Mouse (Mus musculus): ENCODE measurements around the gene Zfp507. TPM values are rescaled to one million over a fixed set of nuclear protein-coding genes. Genes with fewer than 3 reads are reported as not detected.

Zfp507 gene
- polyA plus RNA-seq, 1 experiment, result 2.4 TPM

DNA sequence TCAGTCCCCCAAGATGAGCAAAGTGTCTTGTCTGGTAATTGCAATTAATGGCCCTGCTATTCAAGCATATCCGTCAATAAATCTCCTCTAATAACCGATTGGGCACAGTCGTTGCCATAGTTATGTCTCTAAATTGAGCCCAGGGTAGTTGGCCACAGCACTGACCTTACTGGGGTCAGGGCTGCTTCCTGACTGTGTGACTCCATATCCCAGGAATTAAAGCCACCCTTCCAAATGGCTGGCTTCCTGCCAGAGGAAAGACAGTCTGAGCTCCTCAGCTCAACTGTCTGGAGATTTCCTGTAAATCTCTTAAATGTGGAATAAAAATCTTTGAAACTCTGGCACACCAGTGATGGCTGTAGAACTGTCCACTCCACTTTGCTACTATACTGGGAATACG is 16.7 kb upstream of the Zfp507 start:
- H3K4me1 ChIP-seq, result no peaks in the 10 kb centered on the region
- H3K9me3 ChIP-seq, result peaks cover 43% of the 10 kb centered on the region
- H3K4me3 ChIP-seq (replicated peaks), result no peak overlapping the region
- TF ChIP-seq FLI1 (IDR thresholded peaks at IDR 0.05; ENCODE audit: low read length) (no peak), GATA1 (IDR thresholded peaks at IDR 0.05; ENCODE audit: borderline replicate concordance, low read length) (no peak)
- no peaks in the 10 kb centered on the region for H3K36me3 ChIP-seq (replicated peaks; ENCODE audit: low read length)
- peaks cover 16% of the 10 kb centered on the region for H3K27me3 ChIP-seq (replicated peaks)

DNA sequence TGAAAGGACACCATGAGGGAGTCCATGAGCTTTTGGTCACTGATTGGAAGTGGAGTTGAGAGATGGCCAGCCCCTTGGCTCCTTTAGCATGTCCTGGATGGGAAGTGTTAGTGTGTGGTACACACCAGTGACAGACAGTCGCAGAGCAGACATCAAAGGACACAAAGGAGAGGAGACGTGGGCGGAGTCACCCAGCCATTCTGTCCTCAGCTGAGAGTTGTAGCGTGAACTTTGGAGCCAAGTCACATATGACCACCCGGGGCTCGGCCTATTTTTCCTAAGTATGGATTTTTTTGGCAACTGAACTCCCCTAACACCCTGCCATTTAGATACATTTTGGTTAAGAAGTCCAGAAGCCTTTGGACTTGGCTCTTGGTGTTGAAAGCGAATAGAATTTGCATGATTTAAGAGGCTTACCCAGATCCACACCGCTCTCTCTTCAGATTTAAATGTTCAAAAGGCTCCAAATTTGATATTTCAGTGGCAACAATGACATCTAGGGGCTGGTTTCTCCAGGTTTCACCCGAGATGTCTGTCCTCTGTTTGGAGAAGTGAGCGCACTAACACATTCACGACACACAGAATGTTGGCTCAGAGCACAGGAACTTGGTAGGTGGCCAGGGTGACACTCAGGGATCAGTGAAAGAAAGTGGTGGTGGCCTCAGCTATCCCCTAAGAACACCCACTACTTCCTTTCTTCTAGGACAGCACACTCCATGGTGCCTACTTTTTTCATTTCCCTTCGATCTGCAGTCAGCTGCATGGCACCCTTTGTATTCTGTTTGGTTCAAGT is 12.2 kb upstream of the Zfp507 start:
- H3K9me3 ChIP-seq, result peaks cover 22% of the 10 kb centered on the region
- TF ChIP-seq FLI1 (IDR thresholded peaks at IDR 0.05; ENCODE audit: low read length) (no peak), GATA1 (IDR thresholded peaks at IDR 0.05; ENCODE audit: borderline replicate concordance, low read length) (no peak)

DNA sequence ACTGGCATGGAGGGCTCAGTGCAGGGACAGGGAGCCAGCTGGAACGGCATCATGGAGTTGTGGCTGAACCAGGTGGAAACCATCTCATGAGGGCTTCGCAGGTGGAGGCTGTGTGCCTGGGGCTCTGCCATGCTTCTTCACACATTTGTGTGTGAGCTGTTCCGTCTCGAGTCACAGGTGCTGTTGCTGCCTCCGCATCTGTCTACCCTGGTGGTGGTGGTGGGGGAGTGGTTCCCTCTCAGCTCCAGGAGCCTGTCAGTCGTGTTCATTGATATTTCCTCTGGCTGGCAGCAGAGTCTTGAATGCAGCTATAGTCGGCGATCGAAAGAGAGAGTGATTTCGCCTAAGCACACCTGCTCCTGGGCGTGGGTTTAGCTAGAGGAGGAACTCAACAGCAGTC is 10.5 kb upstream of the Zfp507 start:
- no peaks in the 10 kb centered on the region for H3K36me3 ChIP-seq (replicated peaks; ENCODE audit: low read length)
- TF ChIP-seq GATA1 (IDR thresholded peaks at IDR 0.05; ENCODE audit: borderline replicate concordance, low read length) (no peak), FLI1 (IDR thresholded peaks at IDR 0.05; ENCODE audit: low read length) (no peak)
- H3K4me1 ChIP-seq, result peaks cover 8% of the 10 kb centered on the region
- H3K27me3 ChIP-seq (replicated peaks), result peaks cover 39% of the 10 kb centered on the region
- H3K4me3 ChIP-seq (replicated peaks), result no peak overlapping the region
- peaks cover 14% of the 10 kb centered on the region for H3K9me3 ChIP-seq

More for the DNA sequence above, 12.2 kb upstream of the Zfp507 start:
- Histone ChIP-seq H3K36me3 (replicated peaks; ENCODE audit: low read length) (no peaks in the 10 kb centered on the region), H3K27me3 (replicated peaks) (peaks cover 39% of the 10 kb centered on the region), H3K4me1 (peaks cover 8% of the 10 kb centered on the region), H3K4me3 (replicated peaks) (no peak overlapping the region)

DNA sequence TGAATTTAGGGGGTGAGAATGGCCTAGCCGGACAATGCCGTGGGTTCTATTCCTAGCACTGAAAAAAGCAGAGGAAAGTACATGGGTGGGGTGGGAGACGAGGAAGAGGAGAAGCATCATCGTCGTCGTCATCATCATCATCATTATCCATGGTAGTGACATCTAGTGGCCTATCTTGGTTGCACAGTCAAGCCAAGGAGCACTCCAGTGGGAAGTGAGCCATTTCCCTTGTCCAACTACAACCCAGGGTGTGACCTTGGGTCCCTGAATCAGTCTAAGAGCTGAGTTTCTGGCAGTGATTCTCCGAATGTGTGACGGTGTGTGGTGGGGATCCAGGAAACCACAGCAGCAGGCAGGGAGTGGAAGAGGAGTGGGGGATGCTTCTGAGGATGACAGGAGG is 7.9 kb upstream of the Zfp507 start:
- Histone ChIP-seq H3K9me3 (no peaks in the 10 kb centered on the region), H3K36me3 (replicated peaks; ENCODE audit: low read length) (no peaks in the 10 kb centered on the region), H3K4me1 (peaks cover 8% of the 10 kb centered on the region), H3K4me3 (replicated peaks) (peak overlapping the region; percentile 76), H3K27me3 (replicated peaks) (peaks cover 40% of the 10 kb centered on the region)
- TF ChIP-seq FLI1 (IDR thresholded peaks at IDR 0.05; ENCODE audit: low read length) (no peak), GATA1 (IDR thresholded peaks at IDR 0.05; ENCODE audit: borderline replicate concordance, low read length) (no peak)

DNA sequence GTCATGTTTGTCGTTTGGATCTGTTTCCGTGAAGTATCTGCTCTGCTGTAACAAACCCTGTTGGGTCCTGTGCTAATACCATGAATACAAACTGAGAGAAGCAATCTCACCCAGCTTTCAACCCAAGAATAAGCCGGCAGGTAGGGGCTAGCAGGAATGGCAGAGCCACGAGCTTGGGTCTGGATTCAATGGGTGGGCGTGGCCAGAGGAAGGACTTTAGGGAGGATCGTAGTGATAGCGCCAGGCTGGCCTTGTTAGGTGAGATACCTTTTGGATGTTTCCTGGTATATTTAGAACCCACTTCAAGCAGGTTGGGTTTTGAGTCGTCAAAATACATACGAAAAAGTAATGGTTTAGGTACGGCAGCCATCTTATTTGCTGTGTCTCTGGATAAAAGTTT is 1.4 kb upstream of the Zfp507 start:
- peaks cover 16% of the 10 kb centered on the region for H3K27me3 ChIP-seq (replicated peaks)
- H3K9me3 ChIP-seq, result peaks cover 5% of the 10 kb centered on the region
- H3K36me3 ChIP-seq (replicated peaks; ENCODE audit: low read length), result peaks cover 22% of the 10 kb centered on the region
- H3K4me1 ChIP-seq, result peaks cover 15% of the 10 kb centered on the region
- no peak overlapping the region for H3K4me3 ChIP-seq (replicated peaks)
- TF ChIP-seq FLI1 (IDR thresholded peaks at IDR 0.05; ENCODE audit: low read length) (no peak), GATA1 (IDR thresholded peaks at IDR 0.05; ENCODE audit: borderline replicate concordance, low read length) (no peak)

DNA sequence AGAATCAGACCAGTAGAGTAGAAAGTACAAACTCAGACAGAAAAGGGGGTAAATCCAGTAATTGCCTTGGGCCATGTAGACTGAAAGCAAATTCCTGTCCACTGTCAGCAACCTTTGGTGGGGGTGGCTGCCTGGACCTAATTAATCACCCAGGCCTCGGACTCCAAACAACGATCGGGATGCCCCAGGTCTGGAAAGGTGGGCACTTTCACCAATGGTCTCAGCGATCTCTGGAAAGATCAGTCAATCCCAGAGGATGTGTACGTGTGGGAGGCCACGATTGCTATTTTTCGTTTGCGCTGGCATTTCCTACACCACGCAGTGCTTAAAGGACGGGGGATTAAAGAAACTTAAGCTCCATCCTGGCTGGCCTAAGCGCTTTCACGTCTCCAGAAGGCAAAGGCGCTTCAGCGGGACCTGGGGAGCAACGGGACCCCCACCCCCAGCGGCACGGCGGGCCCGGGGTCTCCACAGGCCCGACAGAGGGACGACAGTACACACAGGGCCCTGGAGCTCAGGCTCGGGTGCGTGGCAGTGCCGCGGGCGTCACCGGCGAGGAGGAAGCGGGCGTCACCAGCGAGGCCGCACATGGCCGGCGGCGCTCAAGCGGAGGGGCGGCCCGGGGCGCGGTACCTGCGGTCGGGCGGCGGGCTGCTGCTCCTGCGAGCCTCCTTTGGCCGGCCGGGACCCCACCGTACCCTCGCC is 450 bp downstream of the Zfp507 start:
- H3K4me1 ChIP-seq, result peaks cover 33% of the 10 kb centered on the region
- peaks cover 8% of the 10 kb centered on the region for H3K9me3 ChIP-seq
- peaks cover 39% of the 10 kb centered on the region for H3K36me3 ChIP-seq (replicated peaks; ENCODE audit: low read length)
- TF ChIP-seq FLI1 (IDR thresholded peaks at IDR 0.05; ENCODE audit: low read length) (no peak), GATA1 (IDR thresholded peaks at IDR 0.05; ENCODE audit: borderline replicate concordance, low read length) (no peak)
- peak overlapping the region; percentile 95 for H3K4me3 ChIP-seq (replicated peaks)
- H3K27me3 ChIP-seq (replicated peaks), result peaks cover 16% of the 10 kb centered on the region

DNA sequence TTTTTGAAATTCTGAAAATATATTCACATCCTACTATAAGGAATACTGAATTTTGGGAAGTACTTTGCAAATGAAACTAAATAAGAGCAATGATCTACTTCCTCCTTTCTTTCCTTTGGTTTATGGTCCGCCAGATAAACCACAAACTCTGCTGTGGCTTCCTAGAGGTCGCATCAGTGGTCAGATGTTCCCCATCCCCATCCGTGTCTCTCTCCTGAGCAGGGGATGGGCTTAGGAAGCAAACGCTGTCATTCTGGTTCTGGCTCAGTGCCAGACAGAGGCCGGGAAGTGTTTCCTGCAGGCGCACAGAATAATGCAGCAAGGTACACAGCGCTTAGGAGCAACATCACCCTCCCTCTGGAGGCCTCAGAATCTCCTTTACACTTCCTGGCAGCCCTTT is 6.7 kb downstream of the Zfp507 start:
- H3K36me3 ChIP-seq (replicated peaks; ENCODE audit: low read length), result peaks cover 83% of the 10 kb centered on the region
- H3K27me3 ChIP-seq (replicated peaks), result peaks cover 7% of the 10 kb centered on the region
- H3K9me3 ChIP-seq, result peaks cover 8% of the 10 kb centered on the region
- TF ChIP-seq FLI1 (IDR thresholded peaks at IDR 0.05; ENCODE audit: low read length) (no peak), GATA1 (IDR thresholded peaks at IDR 0.05; ENCODE audit: borderline replicate concordance, low read length) (no peak)
- H3K4me1 ChIP-seq, result peaks cover 84% of the 10 kb centered on the region
- H3K4me3 ChIP-seq (replicated peaks), result peak overlapping the region; percentile 79

DNA sequence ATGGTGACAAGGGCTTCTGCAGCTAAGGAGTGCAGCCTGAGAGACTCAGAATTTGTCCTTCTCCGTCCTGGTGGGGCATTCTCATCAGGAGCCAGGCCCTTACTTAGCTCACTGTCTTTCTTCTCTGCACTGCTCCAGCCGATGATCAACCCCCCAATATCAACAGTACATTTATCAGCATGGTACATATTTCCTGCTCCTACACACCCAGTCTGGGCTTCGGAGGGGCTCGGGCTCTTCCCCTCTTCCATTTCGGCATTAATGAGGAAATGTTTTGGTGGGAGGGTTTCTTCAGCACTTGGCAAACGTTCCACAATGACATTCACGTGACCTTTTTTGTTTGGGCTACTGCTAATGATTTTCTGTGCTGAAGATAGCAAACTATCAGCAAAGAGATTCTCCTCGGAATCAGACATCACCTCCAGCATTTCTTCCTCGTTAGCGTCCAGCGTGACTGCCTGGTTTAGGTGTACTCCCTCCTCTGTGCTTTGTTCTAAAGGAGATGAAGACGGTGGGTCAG is 8.6 kb downstream of the Zfp507 start:
- peaks cover 3% of the 10 kb centered on the region for H3K9me3 ChIP-seq
- H3K4me1 ChIP-seq, result peaks cover 89% of the 10 kb centered on the region
- TF ChIP-seq FLI1 (IDR thresholded peaks at IDR 0.05; ENCODE audit: low read length) (no peak), GATA1 (IDR thresholded peaks at IDR 0.05; ENCODE audit: borderline replicate concordance, low read length) (no peak)
- no peak overlapping the region for H3K4me3 ChIP-seq (replicated peaks)
- peaks cover 7% of the 10 kb centered on the region for H3K27me3 ChIP-seq (replicated peaks)
- H3K36me3 ChIP-seq (replicated peaks; ENCODE audit: low read length), result peaks cover 83% of the 10 kb centered on the region

DNA sequence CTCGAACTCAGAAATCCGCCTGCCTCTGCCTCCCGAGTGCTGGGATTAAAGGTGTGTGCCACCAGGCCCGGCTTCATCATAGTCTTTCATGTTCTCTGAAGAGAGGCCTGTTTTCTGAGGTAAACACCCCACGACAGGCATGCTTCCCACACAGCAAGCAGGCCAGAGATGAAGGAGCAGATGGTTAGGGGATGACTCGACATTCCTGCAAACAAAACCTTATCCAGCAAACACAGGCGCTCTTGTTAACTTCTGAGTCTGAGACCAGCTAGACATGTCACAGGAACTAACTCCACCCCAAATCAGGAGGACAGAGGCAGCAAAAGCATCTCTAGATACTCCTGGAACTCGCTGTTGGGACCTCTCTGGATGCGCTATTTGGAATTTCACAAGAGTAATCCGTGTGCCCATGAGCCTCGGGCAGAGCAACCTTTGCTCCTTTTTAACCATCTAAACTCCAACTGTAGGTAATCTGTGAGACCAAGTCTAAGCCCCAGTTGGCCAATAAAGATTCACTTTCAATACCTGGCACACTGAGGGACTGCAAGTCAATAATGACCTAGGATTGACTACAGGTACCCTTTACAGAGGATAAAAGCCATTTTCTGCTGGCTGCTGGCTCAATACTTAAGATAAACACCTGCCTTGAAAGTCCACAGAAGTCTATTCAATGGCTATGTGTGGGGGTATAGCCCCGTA is 10.5 kb downstream of the Zfp507 start:
- peak overlapping the region; percentile 57 for H3K4me3 ChIP-seq (replicated peaks)
- H3K4me1 ChIP-seq, result peaks cover 79% of the 10 kb centered on the region
- H3K27me3 ChIP-seq (replicated peaks), result peaks cover 7% of the 10 kb centered on the region
- H3K9me3 ChIP-seq, result no peaks in the 10 kb centered on the region
- no peak for TF ChIP-seq FLI1 (IDR thresholded peaks at IDR 0.05; ENCODE audit: low read length)
- no peak for TF ChIP-seq GATA1 (IDR thresholded peaks at IDR 0.05; ENCODE audit: borderline replicate concordance, low read length)
- H3K36me3 ChIP-seq (replicated peaks; ENCODE audit: low read length), result peaks cover 83% of the 10 kb centered on the region

Data from megakaryocyte, embryonic 14.5 days (primary cell).